Mouse (Mus musculus) intestine, embryonic 14.5 days (tissue): ENCODE measurements around the gene Tjp1. TPM values are rescaled to one million over a fixed set of nuclear protein-coding genes. Genes with fewer than 3 reads are reported as not detected.

ENCODE experiments used
- ATAC-seq: fragments of 200-750 bp; cut with Nextera tagmentation; replicated peaks from 2 replicates; pipeline ENCODE4 v1.8.0; 2017; ENCODE audit warnings: low read depth, moderate number of reproducible peaks, moderate TSS enrichment, moderate library complexity; ENCODE audit not compliant: low FRiP score, low TSS enrichment
- DNase-seq: peaks from one replicate; pipeline ENCODE4 v3.0.0-alpha.2; 2018; ENCODE audit warnings: low spot score
- H3K27ac ChIP-seq: fragments of 300-500 bp; sonication (generic); 2 replicates; pipeline ENCODE4 v1.5.1; 2014; ENCODE audit warnings: low read depth, mild to moderate bottlenecking, control low read depth
- H3K27me3 ChIP-seq: fragments of 300-500 bp; sonication (generic); replicated peaks from 2 replicates; pipeline ENCODE4 v1.6.1; 2014; ENCODE audit warnings: low read length, control low read depth; ENCODE audit not compliant: control insufficient read depth, insufficient read depth
- H3K36me3 ChIP-seq: fragments of 300-500 bp; sonication (generic); 2 replicates; pipeline ENCODE4 v1.6.1; 2014; ENCODE audit warnings: low read length, control low read depth; ENCODE audit not compliant: control insufficient read depth, insufficient read depth
- H3K4me1 ChIP-seq: fragments of 300-500 bp; sonication (generic); replicated peaks from 2 replicates; pipeline ENCODE4 v1.6.1; 2014; ENCODE audit warnings: low read length, control low read depth, mixed read lengths; ENCODE audit not compliant: control insufficient read depth, insufficient read depth
- H3K4me2 ChIP-seq: fragments of 300-500 bp; sonication (generic); 2 replicates; pipeline ENCODE4 v1.6.1; 2014; ENCODE audit warnings: low read length
- H3K4me3 ChIP-seq: fragments of 300-500 bp; sonication (generic); 2 replicates; pipeline ENCODE4 v1.5.1; 2014; ENCODE audit warnings: low read depth, low read length, control low read depth, mixed read lengths
- H3K9ac ChIP-seq: fragments of 300-500 bp; sonication (generic); 2 replicates; pipeline ENCODE4 v1.6.1; 2014; ENCODE audit warnings: mild to moderate bottlenecking, low read length
- H3K9me3 ChIP-seq: fragments of 300-500 bp; sonication (generic); 2 replicates; pipeline ENCODE4 v1.6.1; 2016; ENCODE audit warnings: low read length, control low read depth; ENCODE audit not compliant: control insufficient read depth
- WGBS: fragments of 180-500 bp; shearing (Covaris S2); extraction: QIAGEN DNeasy Blood & Tissue Kit; methylation state at CpG from one replicate; pipeline ENCODE4 v1.1.7; 2014; 5-methylcytosine and 5-hydroxymethylcytosine counted together
- polyA plus RNA-seq: library from polyadenylated mRNA; unstranded; fragments of >200 nt; fragmentation: Nextera tagmentation; extraction: Ambion mirVana; gene quantifications from 2 replicates; pipeline ENCODE4 v1.2.1, GENCODE M21; 2014

Tjp1 gene
- polyA plus RNA-seq, 1 experiment from 2014 or later: 15.9 TPM

DNA sequence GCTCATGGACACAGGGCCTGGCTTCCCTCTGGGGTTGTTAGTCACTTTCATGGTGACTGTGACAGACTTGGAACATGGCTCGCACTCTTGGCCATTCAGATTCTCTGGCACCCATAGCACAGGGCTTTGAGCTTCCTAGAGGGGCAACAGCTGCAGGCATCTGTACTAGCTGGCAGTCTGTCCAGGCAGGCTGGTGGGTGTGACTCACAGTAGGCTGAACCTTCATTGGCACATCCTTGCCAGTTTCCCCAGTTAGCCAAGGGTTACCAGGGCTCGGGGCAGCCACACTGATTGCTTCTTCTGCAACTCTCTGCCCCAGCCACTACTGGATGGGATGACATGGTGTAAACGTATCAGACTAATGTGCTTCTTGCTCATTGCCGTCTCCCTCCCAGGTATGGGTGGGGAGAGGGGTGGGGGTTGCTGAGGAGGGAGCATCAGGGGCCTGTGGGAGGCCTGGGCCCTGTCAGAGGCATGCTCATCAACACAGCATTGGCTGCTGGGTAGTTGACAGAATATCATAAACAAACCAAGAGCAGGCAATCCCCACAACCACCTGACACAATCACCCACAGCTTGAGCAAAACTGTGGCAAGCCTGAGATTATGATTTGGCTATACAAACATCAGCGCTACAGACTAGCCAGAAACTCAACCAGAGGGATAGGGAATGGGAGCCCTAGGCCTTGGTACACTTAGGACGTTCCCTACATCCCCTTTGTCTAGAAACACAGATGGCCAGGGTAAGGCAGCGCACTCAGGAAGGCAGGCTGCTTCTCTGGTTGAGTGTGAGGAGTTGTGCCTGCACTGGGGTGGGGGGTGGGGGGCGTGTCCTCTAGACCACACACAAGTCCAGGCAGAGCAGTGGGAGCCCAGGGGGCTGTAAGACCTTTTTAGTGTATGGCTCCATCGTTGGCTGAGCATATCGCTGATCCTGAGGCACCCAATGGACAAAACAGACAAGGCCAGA lies 246.4 kb downstream of the Tjp1 start:
- Histone ChIP-seq H3K27ac (no peak overlapping the region), H3K9ac (no peak overlapping the region), H3K4me3 (no peak overlapping the region), H3K27me3 (no peaks in the 10 kb centered on the region), H3K9me3 (no peaks in the 10 kb centered on the region), H3K4me1 (peaks cover 4% of the 10 kb centered on the region; the same call in 1 of the 2 replicates), H3K36me3 (no peaks in the 10 kb centered on the region), H3K4me2 (no peak overlapping the region)
- 60% methylated on average over 10 of the region's 10 CpGs for WGBS
- ATAC-seq: no peak
- peak; percentile 44 for DNase-seq

DNA sequence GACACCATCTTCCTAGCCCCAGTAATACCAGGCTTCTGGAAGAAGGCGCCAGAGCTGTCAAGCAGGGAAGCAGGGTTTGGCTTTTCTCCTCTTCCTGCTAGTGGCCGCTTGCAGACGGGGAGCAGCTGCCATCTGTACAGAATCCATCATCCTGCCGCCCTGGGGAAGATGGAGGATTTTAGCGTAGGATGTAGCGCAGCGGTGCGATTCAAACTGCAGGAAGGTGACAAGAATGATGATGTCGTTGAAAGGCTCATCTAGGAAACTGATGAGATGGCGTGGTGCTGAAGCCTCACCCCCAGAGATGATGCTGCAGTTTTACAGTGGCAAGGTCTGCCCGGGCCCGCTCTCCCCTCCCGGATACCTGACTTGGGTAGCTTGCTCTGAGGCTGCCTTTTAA lies 248.3 kb downstream of the Tjp1 start:
- Histone ChIP-seq H3K9ac (no peak overlapping the region), H3K4me1 (peaks cover 4% of the 10 kb centered on the region; the same call in 1 of the 2 replicates), H3K9me3 (no peaks in the 10 kb centered on the region), H3K27me3 (no peaks in the 10 kb centered on the region), H3K36me3 (no peaks in the 10 kb centered on the region), H3K4me3 (no peak overlapping the region), H3K27ac (no peak overlapping the region), H3K4me2 (no peak overlapping the region)
- no peak for ATAC-seq
- 52% methylated on average over 13 of the region's 13 CpGs for WGBS
- peak; percentile 51 for DNase-seq

DNA sequence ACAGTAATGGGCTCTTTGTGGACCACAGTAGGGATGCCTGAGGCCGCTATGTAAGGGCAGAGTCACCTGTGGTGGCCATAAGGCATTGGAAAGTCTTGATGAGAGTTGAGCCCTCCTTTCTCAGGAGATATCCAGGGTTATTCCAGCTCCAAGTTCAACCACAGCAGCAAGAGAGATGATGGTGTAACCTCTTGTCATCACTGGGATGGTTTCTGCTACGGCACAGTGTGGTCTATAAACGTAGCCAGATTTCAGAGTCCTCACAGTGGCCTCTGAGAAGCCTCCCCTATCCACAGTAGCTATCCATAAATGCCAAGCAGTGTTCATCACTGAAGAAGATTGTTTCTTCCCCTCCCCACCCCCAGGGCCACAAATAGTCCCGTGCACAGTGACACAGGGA lies 251.8 kb downstream of the Tjp1 start:
- Histone ChIP-seq H3K4me3 (no peak overlapping the region), H3K4me2 (no peak overlapping the region), H3K27me3 (no peaks in the 10 kb centered on the region), H3K9ac (no peak overlapping the region), H3K36me3 (no peaks in the 10 kb centered on the region), H3K4me1 (peaks cover 4% of the 10 kb centered on the region; the same call in 1 of the 2 replicates), H3K9me3 (no peaks in the 10 kb centered on the region), H3K27ac (no peak overlapping the region)
- WGBS: 80% methylated on average over 4 of the region's 4 CpGs
- no peak for DNase-seq
- ATAC-seq: no peak

DNA sequence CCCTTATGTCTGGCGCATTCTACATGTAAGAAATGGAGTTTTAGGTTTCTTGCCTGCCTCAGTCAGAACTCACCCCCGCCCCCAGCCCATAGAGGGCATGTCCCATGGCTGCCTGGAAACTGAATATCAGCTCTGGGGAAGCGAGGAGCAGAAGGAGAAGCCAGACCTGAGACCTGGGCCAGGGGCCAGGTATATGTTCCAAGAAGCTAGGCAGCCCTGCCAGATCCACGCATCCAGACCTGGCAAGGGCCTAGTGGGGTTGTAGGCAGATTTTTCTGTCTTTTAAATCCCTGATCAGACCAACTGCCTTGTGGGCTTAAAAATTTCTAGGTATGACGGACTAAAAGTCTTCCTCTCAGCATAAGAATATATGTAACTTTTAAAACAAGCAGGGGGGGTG lies 253.4 kb downstream of the Tjp1 start:
- H3K27ac ChIP-seq: no peak overlapping the region
- WGBS: 79% methylated on average over 5 of the region's 5 CpGs
- H3K9ac ChIP-seq: no peak overlapping the region
- no peaks in the 10 kb centered on the region for H3K27me3 ChIP-seq
- H3K4me3 ChIP-seq: no peak overlapping the region
- ATAC-seq: no peak
- H3K4me2 ChIP-seq: no peak overlapping the region
- DNase-seq: peak; percentile 32
- H3K9me3 ChIP-seq: no peaks in the 10 kb centered on the region
- no peaks in the 10 kb centered on the region for H3K36me3 ChIP-seq
- peaks cover 3% of the 10 kb centered on the region; the same call in 1 of the 2 replicates for H3K4me1 ChIP-seq

DNA sequence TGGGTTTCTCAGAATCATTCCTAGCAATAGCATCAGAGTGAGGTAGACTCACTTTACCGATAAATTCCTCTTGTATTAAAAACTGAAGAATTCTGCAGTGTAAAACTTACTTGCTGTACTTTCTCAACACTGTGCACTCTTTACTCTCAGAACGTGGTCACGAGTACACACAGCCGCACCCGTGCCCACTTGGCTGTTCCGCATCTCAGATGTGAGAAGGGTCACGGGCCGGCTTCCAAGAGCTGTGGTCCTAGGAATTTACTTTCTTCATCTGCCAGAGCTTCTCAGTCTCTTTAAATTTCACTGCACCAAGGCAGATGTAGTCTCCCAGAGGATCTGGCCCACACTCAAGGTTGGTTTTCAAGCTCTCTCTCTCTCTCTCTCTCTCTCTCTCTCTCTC lies 277.9 kb downstream of the Tjp1 start:
- ATAC-seq (no peak), DNase-seq (no peak)
- H3K9ac ChIP-seq: no peak overlapping the region
- no peak overlapping the region for H3K4me2 ChIP-seq
- H3K36me3 ChIP-seq: no peaks in the 10 kb centered on the region
- H3K4me3 ChIP-seq: no peak overlapping the region
- H3K27me3 ChIP-seq: no peaks in the 10 kb centered on the region
- no peaks in the 10 kb centered on the region for H3K4me1 ChIP-seq
- H3K27ac ChIP-seq: no peak overlapping the region
- no peaks in the 10 kb centered on the region for H3K9me3 ChIP-seq
- 86% methylated on average over 8 of the region's 8 CpGs for WGBS

Other genes starting within 250 kb of the Tjp1 start
- 8.5 and 8.9 TPM in 2 replicates for gene Tarsl2, start 117.1 kb upstream of the Tjp1 start, polyA plus RNA-seq
- 87.3 and 90.8 TPM in 2 replicates for gene Tm2d3, start 163.4 kb upstream of the Tjp1 start, polyA plus RNA-seq